Comparison of ENCODE assay signal across 9 mouse cellular contexts in genomic region chr4:101349413-101349812, GRCm38 (mm10).
DNase-seq lines count a peak whose midpoint lies in the region; ATAC-seq and TF ChIP-seq lines count a peak whose summit lies in the region.
"Had no signal": no experiment of that assay in that cellular context is flagged by ENCODE, and none has a peak within 500 bp of the region (broad histone marks: within the 10 kb centered on the region; RNA-seq: fewer than 3 reads in every experiment).

No protein-coding gene starts in this region.

- H3K79me2 ChIP-seq in liver, adult 2 months (ENCODE audit: control insufficient read depth, insufficient read depth, low read length) = peaks cover 10% of the 10 kb centered on the region; the same call in 1 of the 2 replicates

- H3K9ac ChIP-seq in embryonic facial prominence, embryonic 11.5 days (replicated peaks; ENCODE audit: low read length) = no peak overlapping the region
- no peak overlapping the region for H3K9ac ChIP-seq in liver, adult 2 months (ENCODE audit: low read depth, low read length)

- no peaks in the 10 kb centered on the region; the same call in 1 of the 2 replicates for H3K36me3 ChIP-seq in embryonic facial prominence, embryonic 11.5 days (replicated peaks; ENCODE audit: control insufficient read depth, insufficient read depth, low read depth, low read length)
- H3K36me3 ChIP-seq in embryonic facial prominence, embryonic 10.5 days (replicated peaks) = peaks cover 18% of the 10 kb centered on the region
- peaks cover 33% of the 10 kb centered on the region for H3K36me3 ChIP-seq in liver, adult 2 months (ENCODE audit: control insufficient read depth, insufficient read depth, low read length)

- TF ChIP-seq CTCF in liver, adult 2 months (IDR thresholded peaks at IDR 0.05; ENCODE audit: low read depth, low read length) = peak; percentile 31; the same call in 1 of the 2 replicates

- no peak overlapping the region for H3K4me3 ChIP-seq in embryonic facial prominence, embryonic 11.5 days (ENCODE audit: low read depth, low read length)
- H3K4me3 ChIP-seq in embryonic facial prominence, embryonic 10.5 days = no peak overlapping the region
- no peak overlapping the region for H3K4me3 ChIP-seq in liver, adult 2 months (ENCODE audit: insufficient read depth, low read depth, low read length)
- H3K4me3 ChIP-seq: myocyte had no signal

- H3K4me2 ChIP-seq in embryonic facial prominence, embryonic 11.5 days (ENCODE audit: low read depth, low read length) = no peak overlapping the region

- no peaks in the 10 kb centered on the region for H3K27me3 ChIP-seq in embryonic facial prominence, embryonic 11.5 days (ENCODE audit: control insufficient read depth, insufficient read depth, low read length)
- 0 out of 2 replicates have a peak, but pooled peaks cover 2% of the 10 kb centered on the region for H3K27me3 ChIP-seq in embryonic facial prominence, embryonic 10.5 days (replicated peaks; ENCODE audit: low read depth, poor library complexity, severe bottlenecking)
- H3K27me3 ChIP-seq in liver, adult 2 months (ENCODE audit: control insufficient read depth, insufficient read depth, low read length) = no peaks in the 10 kb centered on the region

- 28% methylated on average over 4 of the region's 4 CpGs for WGBS in embryonic facial prominence, embryonic 11.5 days
- WGBS in embryonic facial prominence, embryonic 10.5 days = 32% methylated on average over 4 of the region's 4 CpGs
- under 1% methylated on average over 4 of the region's 4 CpGs for WGBS in liver, adult 2 months

- no peak for TF ChIP-seq POLR2A in liver, adult 2 months (IDR thresholded peaks at IDR 0.05; ENCODE audit: extremely low read depth, insufficient read depth, low read length)

- H3K4me1 ChIP-seq in embryonic facial prominence, embryonic 11.5 days (ENCODE audit: control insufficient read depth, insufficient read depth, low read length) = peaks cover 1% of the 10 kb centered on the region; the same call in 1 of the 2 replicates
- H3K4me1 ChIP-seq in embryonic facial prominence, embryonic 10.5 days = peaks cover 10% of the 10 kb centered on the region
- H3K4me1 ChIP-seq in liver, adult 2 months (ENCODE audit: control insufficient read depth, insufficient read depth, low read length) = peaks cover 21% of the 10 kb centered on the region; the same call in 1 of the 2 replicates

- no peak for ATAC-seq in embryonic facial prominence, embryonic 11.5 days (replicated peaks; ENCODE audit: insufficient number of reproducible peaks, low FRiP score, low TSS enrichment, low read depth)

- no peaks in the 10 kb centered on the region for H3K9me3 ChIP-seq in embryonic facial prominence, embryonic 11.5 days (replicated peaks; ENCODE audit: control insufficient read depth, low read length)
- no peaks in the 10 kb centered on the region for H3K9me3 ChIP-seq in embryonic facial prominence, embryonic 10.5 days

- no peak overlapping the region for H3K27ac ChIP-seq in embryonic facial prominence, embryonic 11.5 days (replicated peaks; ENCODE audit: low read depth, low read length)
- no peak overlapping the region for H3K27ac ChIP-seq in embryonic facial prominence, embryonic 10.5 days (replicated peaks)
- peak overlapping the region; percentile 88 for H3K27ac ChIP-seq in liver, adult 2 months (replicated peaks; ENCODE audit: insufficient read depth, low read depth, low read length)

- peak; percentile 79 for DNase-seq in embryonic facial prominence, embryonic 11.5 days (ENCODE audit: low spot score)
- DNase-seq in embryonic facial prominence, embryonic 10.5 days (ENCODE audit: low spot score) = no peak
- DNase-seq in liver, adult 2 months (ENCODE audit: extremely low read depth, low read depth, low spot score) = peak; percentile 84
- DNase-seq in liver = no peak
- DNase-seq in adipocyte (ENCODE audit: low spot score) = peak; percentile 77
- peak; percentile 44 for DNase-seq in embryo, embryonic 9.5 days (ENCODE audit: extremely low spot score)
- peak; percentile 15 to 65 for DNase-seq in lung, adult 18-20 months
- DNase-seq in thymus, postnatal 14 days = peak; percentile 70

Comparison
In these comparisons a context has a peak if more than half of its experiments do, and no peak if none do; other contexts are left out.
1. DNase-seq: peak in embryonic facial prominence, embryonic 11.5 days (single experiment), liver, adult 2 months (single experiment), adipocyte (single experiment), embryo, embryonic 9.5 days (single experiment), lung, adult 18-20 months (2 of 2) and thymus, postnatal 14 days (single experiment); none in embryonic facial prominence, embryonic 10.5 days (single experiment) and liver (single experiment).